Mouse (Mus musculus) brain, embryonic 14.5 days (tissue): ENCODE measurements at regions not wholly inside any gene's neighbourhood (a gene's known extent, or its start where the extent isn't known, plus 50 kb on each side); places are given as distances from the start of the nearest gene placed in this dataset.
"Not testable (repeated sequence)": the region's sequence is repeated elsewhere in the genome, so short reads cannot be mapped to it uniquely, and the experiment has no call there.

Experiments used
- CTCF ChIP-seq: fragments of 200-500 bp; IDR thresholded peaks from 2 replicates; pipeline ENCODE4 v1.5.1; 2012; ENCODE audit warnings: inconsistent platforms, mild to moderate bottlenecking, moderate library complexity, borderline replicate concordance; ENCODE audit not compliant: insufficient read depth, insufficient read length; ENCODE audit errors: extremely low read depth
- POLR2A ChIP-seq: fragments of 200-500 bp; IDR thresholded peaks from 2 replicates; pipeline ENCODE4 v1.6.1; 2012; ENCODE audit warnings: mild to moderate bottlenecking, inconsistent platforms, borderline replicate concordance; ENCODE audit not compliant: poor library complexity, insufficient read depth, insufficient read length, severe bottlenecking; ENCODE audit errors: extremely low read depth

- TF ChIP-seq CTCF, POLR2A: not testable (repeated sequence)
Measured at GRCm38 (mm10) chr1:7271466-7272110, 2463.9 kb downstream of the Gm37988 start.
